Mouse (Mus musculus): ENCODE data around the gene Snx29.
"Not testable (repeated sequence)": the region's sequence is repeated elsewhere in the genome, so short reads cannot be mapped to it uniquely, and the experiment has no call there.

GRCm38 (mm10) chr16:11297700-11298099 is 25.0 kb upstream of the Snx29 start:
- peak; percentile 64 for TF ChIP-seq CTCF (IDR thresholded peaks at IDR 0.05)
- TF ChIP-seq EP300 (IDR thresholded peaks at IDR 0.05) = not testable (repeated sequence)
